Mouse (Mus musculus) olfactory bulb, adult 2 months (tissue): ENCODE data around the gene Eipr1. TPM values are rescaled to one million over a fixed set of nuclear protein-coding genes. Genes with fewer than 3 reads are reported as not detected.

ENCODE experiments used
- H3K27ac ChIP-seq: fragments of 200-500 bp; 2 replicates; pipeline ENCODE4 v1.5.1; 2012; ENCODE audit warnings: low read depth, low read length; ENCODE audit not compliant: insufficient read depth
- H3K4me1 ChIP-seq: fragments of 200-500 bp; 2 replicates; pipeline ENCODE4 v1.6.1; 2012; ENCODE audit warnings: low read length; ENCODE audit not compliant: control insufficient read depth, insufficient read depth
- H3K4me3 ChIP-seq: fragments of 200-500 bp; 2 replicates; pipeline ENCODE4 v1.5.1; 2012; ENCODE audit warnings: mild to moderate bottlenecking, low read depth, low read length, moderate library complexity; ENCODE audit not compliant: insufficient read depth
- CTCF ChIP-seq: fragments of 200-500 bp; IDR thresholded peaks from 2 replicates; pipeline ENCODE4 v1.5.1; 2012; ENCODE audit warnings: low read depth, mild to moderate bottlenecking, low read length, moderate library complexity; ENCODE audit not compliant: insufficient read depth
- POLR2A ChIP-seq: fragments of 200-500 bp; IDR thresholded peaks from 2 replicates; pipeline ENCODE4 v1.6.1; 2012; ENCODE audit warnings: mild to moderate bottlenecking, low read depth, low read length, moderate library complexity; ENCODE audit not compliant: insufficient read depth
- WGBS: fragments of 180-500 bp; shearing (Covaris S2); methylation state at CpG from one replicate; pipeline ENCODE4 v1.1.7; 2018; 5-methylcytosine and 5-hydroxymethylcytosine counted together
- polyA plus RNA-seq: library from polyadenylated mRNA; stranded (reverse); fragments of >200 nt; gene quantifications from 2 replicates; pipeline ENCODE4 v1.2.4, GENCODE M21; 2012; ENCODE audit warnings: low replicate concordance; ENCODE audit not compliant: missing spikeins, insufficient read depth, insufficient read length

Eipr1 gene
- polyA plus RNA-seq, 1 experiment = not detected

GRCm38 (mm10) chr12:28756019-28756418, 4.4 kb downstream of the Eipr1 start:
- TF ChIP-seq POLR2A = no peak
- no peak for TF ChIP-seq CTCF
- 75% methylated on average over 4 of the region's 4 CpGs for WGBS
- peaks cover 7% of the 10 kb centered on the region; the same call in 1 of the 2 replicates for H3K4me1 ChIP-seq
- no peak overlapping the region for H3K4me3 ChIP-seq
- H3K27ac ChIP-seq = no peak overlapping the region

- peaks cover 4% of the 10 kb centered on the region for H3K4me1 ChIP-seq
- H3K4me3 ChIP-seq = no peak overlapping the region
- H3K27ac ChIP-seq = no peak overlapping the region
- TF ChIP-seq CTCF (no peak), POLR2A (no peak)
- 88% methylated on average over 7 of the region's 7 CpGs for WGBS
Observed at GRCm38 (mm10) chr12:28769953-28770352, 18.4 kb downstream of the Eipr1 start.

GRCm38 (mm10) chr12:28773815-28774214, 22.2 kb downstream of the Eipr1 start:
- WGBS = 88% methylated on average over 3 of the region's 3 CpGs
- TF ChIP-seq POLR2A = no peak
- TF ChIP-seq CTCF = no peak
- peaks cover 8% of the 10 kb centered on the region for H3K4me1 ChIP-seq
- H3K4me3 ChIP-seq = no peak overlapping the region
- no peak overlapping the region for H3K27ac ChIP-seq

- TF ChIP-seq CTCF = no peak
- TF ChIP-seq POLR2A = no peak
- no peak overlapping the region for H3K4me3 ChIP-seq
- peaks cover 8% of the 10 kb centered on the region for H3K4me1 ChIP-seq
- 23% methylated on average over 8 of the region's 8 CpGs for WGBS
- no peak overlapping the region for H3K27ac ChIP-seq
Observed at GRCm38 (mm10) chr12:28775120-28775519, 23.5 kb downstream of the Eipr1 start.

GRCm38 (mm10) chr12:28775627-28776026, 24.0 kb downstream of the Eipr1 start:
- Histone ChIP-seq H3K4me1 (peaks cover 13% of the 10 kb centered on the region), H3K27ac (no peak overlapping the region), H3K4me3 (no peak overlapping the region)
- no peak for TF ChIP-seq POLR2A
- TF ChIP-seq CTCF = no peak
- WGBS = 76% methylated on average over 6 of the region's 6 CpGs

GRCm38 (mm10) chr12:28780180-28780579, 28.6 kb downstream of the Eipr1 start:
- no peak overlapping the region for H3K27ac ChIP-seq
- H3K4me3 ChIP-seq = no peak overlapping the region
- peaks cover 26% of the 10 kb centered on the region for H3K4me1 ChIP-seq
- WGBS = 81% methylated on average over 7 of the region's 7 CpGs
- TF ChIP-seq POLR2A = no peak
- no peak for TF ChIP-seq CTCF

- 95% methylated on average over 3 of the region's 3 CpGs for WGBS
- TF ChIP-seq POLR2A (no peak), CTCF (no peak)
- Histone ChIP-seq H3K4me3 (no peak overlapping the region), H3K27ac (no peak overlapping the region), H3K4me1 (peaks cover 27% of the 10 kb centered on the region)
Observed at GRCm38 (mm10) chr12:28782637-28783036, 31.0 kb downstream of the Eipr1 start.

GRCm38 (mm10) chr12:28784355-28784754, 32.8 kb downstream of the Eipr1 start:
- Histone ChIP-seq H3K4me1 (peaks cover 28% of the 10 kb centered on the region), H3K27ac (0 out of 2 replicates have a peak overlapping the region, but pooled peaks have one; percentile 9), H3K4me3 (no peak overlapping the region)
- TF ChIP-seq CTCF = 0 out of 2 replicates have a peak, but pooled peaks have one; percentile 25
- no peak for TF ChIP-seq POLR2A
- 20% methylated on average over 4 of the region's 4 CpGs for WGBS

- Histone ChIP-seq H3K27ac (no peak overlapping the region), H3K4me3 (no peak overlapping the region), H3K4me1 (peaks cover 28% of the 10 kb centered on the region)
- WGBS = 63% methylated on average over 8 of the region's 8 CpGs
- no peak for TF ChIP-seq CTCF
- TF ChIP-seq POLR2A = no peak
Observed at GRCm38 (mm10) chr12:28784864-28785263, 33.3 kb downstream of the Eipr1 start.

- no peak for TF ChIP-seq POLR2A
- Histone ChIP-seq H3K27ac (no peak overlapping the region), H3K4me1 (peaks cover 30% of the 10 kb centered on the region), H3K4me3 (no peak overlapping the region)
- 75% methylated on average over 1 of the region's 1 CpGs for WGBS
Observed at GRCm38 (mm10) chr12:28785299-28785698, 33.7 kb downstream of the Eipr1 start.
